Mouse (Mus musculus) midbrain, postnatal 0 days (tissue): ENCODE measurements around the gene Prdx5. TPM values are rescaled to one million over a fixed set of nuclear protein-coding genes. Genes with fewer than 3 reads are reported as not detected.

Experiments
- ATAC-seq: fragments of 200-750 bp; cut with Nextera tagmentation; 2 replicates; pipeline ENCODE4 v1.8.0; 2017; ENCODE audit warnings: moderate number of reproducible peaks, mild to moderate bottlenecking, moderate TSS enrichment, moderate library complexity; ENCODE audit not compliant: low FRiP score
- DNase-seq: peaks from one replicate; pipeline ENCODE4 v3.0.0-alpha.2; 2015; ENCODE audit warnings: low spot score
- H3K27ac ChIP-seq: fragments of 300-500 bp; sonication (generic); 2 replicates; pipeline ENCODE4 v1.5.1; 2014; ENCODE audit warnings: low read depth, mild to moderate bottlenecking, low read length, mixed read lengths
- H3K27me3 ChIP-seq: fragments of 300-500 bp; sonication (generic); 2 replicates; pipeline ENCODE4 v1.6.1; 2014; ENCODE audit warnings: low read length, control low read depth, mixed read lengths; ENCODE audit not compliant: insufficient read depth
- H3K36me3 ChIP-seq: fragments of 300-500 bp; sonication (generic); 2 replicates; pipeline ENCODE4 v1.6.1; 2014; ENCODE audit warnings: low read length, control low read depth, mixed read lengths; ENCODE audit not compliant: insufficient read depth
- H3K4me1 ChIP-seq: fragments of 300-500 bp; sonication (generic); 2 replicates; pipeline ENCODE4 v1.6.1; 2014; ENCODE audit warnings: mild to moderate bottlenecking, control low read depth, antibody characterized with exemption, low read length, mixed read lengths; ENCODE audit not compliant: insufficient read depth
- H3K4me2 ChIP-seq: fragments of 300-500 bp; sonication (generic); 2 replicates; pipeline ENCODE4 v1.6.1; 2014; ENCODE audit warnings: low read depth, mild to moderate bottlenecking, low read length, mixed read lengths; ENCODE audit not compliant: poor library complexity, severe bottlenecking
- H3K4me3 ChIP-seq: fragments of 300-500 bp; sonication (generic); 2 replicates; pipeline ENCODE4 v1.5.1; 2014; ENCODE audit warnings: low read depth, mild to moderate bottlenecking, low read length, moderate library complexity
- H3K9ac ChIP-seq: fragments of 300-500 bp; sonication (generic); replicated peaks from 2 replicates; pipeline ENCODE4 v1.6.1; 2014; ENCODE audit warnings: mild to moderate bottlenecking, low read length, moderate library complexity, mixed read lengths; ENCODE audit not compliant: poor library complexity, severe bottlenecking
- H3K9me3 ChIP-seq: fragments of 300-500 bp; sonication (generic); 2 replicates; pipeline ENCODE4 v1.6.1; 2016; ENCODE audit warnings: low read length, control low read depth
- CTCF ChIP-seq: IDR thresholded peaks from 2 replicates; pipeline ENCODE4 v1.5.1; 2016; ENCODE audit warnings: antibody characterized with exemption, mild to moderate bottlenecking
- WGBS: fragments of 180-500 bp; shearing (Covaris S2); extraction: QIAGEN DNeasy Blood & Tissue Kit; methylation state at CpG from one replicate; pipeline ENCODE4 v1.1.7; 2014; 5-methylcytosine and 5-hydroxymethylcytosine counted together
- polyA plus RNA-seq: library from polyadenylated mRNA; unstranded; fragments of >200 nt; fragmentation: Nextera tagmentation; extraction: Ambion mirVana; gene quantifications from 2 replicates; pipeline ENCODE4 v1.2.1, GENCODE M21; 2015
- total RNA-seq: library from RNA; depleted of rRNA; stranded (reverse); fragments of >200 nt; gene quantifications from 2 replicates; pipeline ENCODE4 v1.2.3, GENCODE M21; 2014

Gene Prdx5
- total and polyA plus RNA-seq, 2 experiments from 2014 or later = 223 to 491 TPM

DNA sequence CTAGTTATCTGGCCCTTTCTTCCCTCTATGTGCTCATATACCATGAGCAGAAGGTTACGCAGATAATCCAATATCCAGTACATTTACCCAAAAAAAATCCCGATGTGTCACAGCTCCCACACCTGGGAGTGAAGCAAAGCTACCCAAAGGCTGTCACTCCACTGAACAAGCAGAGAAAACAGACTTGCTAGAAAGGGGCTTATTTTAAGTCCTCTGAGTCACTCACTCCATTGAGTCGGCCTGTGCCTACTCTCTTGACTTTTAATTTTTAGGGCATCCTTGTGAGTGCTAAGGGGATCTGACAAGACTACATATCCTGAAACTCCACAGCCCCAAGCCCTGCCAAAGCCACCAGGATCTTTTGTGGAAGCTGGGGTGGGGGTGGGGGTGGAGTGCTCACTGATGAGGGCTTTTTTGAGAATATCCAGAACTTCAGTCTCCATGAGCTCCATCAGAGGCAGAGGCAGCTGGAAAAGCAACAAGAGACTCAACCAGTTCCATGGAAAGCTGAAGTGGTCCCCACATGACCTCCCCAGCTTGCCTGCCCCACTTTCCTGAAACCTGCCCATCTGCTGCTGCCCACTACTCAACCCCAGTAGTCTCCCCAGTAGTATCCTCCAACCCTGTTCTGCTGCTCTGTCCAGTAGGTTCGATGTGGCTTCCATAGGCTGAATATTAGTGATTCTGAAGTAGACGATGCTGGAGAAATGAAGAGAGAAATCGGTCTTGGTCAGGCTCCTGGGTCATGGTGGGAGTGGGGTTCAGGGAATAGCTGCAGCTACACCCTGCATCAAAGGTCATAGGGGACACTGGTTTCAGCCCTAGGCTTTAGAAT lies 13.2 kb upstream of the Prdx5 start:
- peaks cover 16% of the 10 kb centered on the region for H3K4me1 ChIP-seq
- no peaks in the 10 kb centered on the region for H3K9me3 ChIP-seq
- TF ChIP-seq CTCF = no peak
- WGBS = 63% methylated on average over 6 of the region's 6 CpGs
- DNase-seq (no peak), ATAC-seq (no peak)
- H3K4me2 ChIP-seq = peak overlapping the region; percentile 84
- H3K36me3 ChIP-seq = no peaks in the 10 kb centered on the region
- H3K9ac ChIP-seq = no peak overlapping the region
- H3K27ac ChIP-seq = no peak overlapping the region
- no peak overlapping the region for H3K4me3 ChIP-seq
- H3K27me3 ChIP-seq = peaks cover 48% of the 10 kb centered on the region

DNA sequence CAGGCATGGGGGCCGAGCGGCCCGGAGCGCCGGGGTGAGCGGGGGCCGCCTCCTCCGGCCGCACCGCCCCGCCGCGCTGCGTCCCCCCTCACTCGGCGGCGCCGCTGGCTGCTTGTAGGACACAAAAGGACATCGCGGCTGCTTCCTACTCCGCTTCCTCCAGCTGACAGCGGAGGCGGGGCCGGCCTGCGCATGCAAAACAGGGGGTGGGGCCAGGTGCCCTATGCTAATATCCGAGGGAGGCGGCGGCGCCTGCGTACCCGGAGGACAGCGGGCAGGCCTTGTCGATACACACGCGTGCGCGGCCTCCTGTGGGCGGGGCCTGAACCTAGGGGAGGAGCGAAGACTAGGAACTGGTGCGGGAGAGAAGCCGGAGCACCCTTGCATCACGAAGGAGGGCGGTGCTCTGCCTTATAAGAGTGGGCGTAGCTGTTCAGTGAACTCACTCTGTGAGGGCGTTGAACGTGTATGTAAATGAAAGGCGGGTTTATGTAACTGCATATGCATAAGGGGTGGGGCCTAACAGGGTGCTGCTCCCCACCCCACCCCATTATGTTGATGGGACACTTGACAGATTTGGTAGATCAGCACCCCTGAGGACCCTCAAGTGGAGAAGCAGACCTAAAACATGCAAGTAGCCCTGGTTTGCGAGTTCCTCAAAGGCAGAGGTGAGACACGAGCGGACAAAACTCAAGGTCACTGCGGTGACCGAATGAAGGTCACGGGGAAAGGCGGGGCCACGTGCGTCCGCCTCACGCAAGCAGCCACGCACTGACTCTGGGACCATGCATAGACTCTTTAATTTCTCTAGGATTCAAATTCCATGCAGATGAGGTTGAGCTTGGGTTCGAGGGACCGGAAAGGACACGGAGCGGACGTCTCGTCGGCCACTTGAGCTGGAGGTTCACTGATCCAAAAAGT lies 12.0 kb upstream of the Prdx5 start, which contains the start of gene Esrra:
Gene Esrra, minus strand, starts transcription at position 167 of the 921 bp plus-strand sequence.
- peak; percentile 93 for ATAC-seq
- peaks cover 36% of the 10 kb centered on the region for H3K27me3 ChIP-seq
- DNase-seq = peak; percentile 99
- no peaks in the 10 kb centered on the region for H3K9me3 ChIP-seq
- peak within 1 kb of the TSS; percentile 84 for H3K4me2 ChIP-seq
- H3K4me1 ChIP-seq = peaks cover 16% of the 10 kb centered on the region
- peak within 1 kb of the TSS; percentile 74 for H3K27ac ChIP-seq
- TF ChIP-seq CTCF = no peak
- WGBS = under 1% methylated on average over 56 of the region's 66 CpGs
- H3K36me3 ChIP-seq = no peaks in the 10 kb centered on the region
- peak within 1 kb of the TSS; percentile 84 for H3K9ac ChIP-seq
- H3K4me3 ChIP-seq = peak within 1 kb of the TSS; percentile 83

DNA sequence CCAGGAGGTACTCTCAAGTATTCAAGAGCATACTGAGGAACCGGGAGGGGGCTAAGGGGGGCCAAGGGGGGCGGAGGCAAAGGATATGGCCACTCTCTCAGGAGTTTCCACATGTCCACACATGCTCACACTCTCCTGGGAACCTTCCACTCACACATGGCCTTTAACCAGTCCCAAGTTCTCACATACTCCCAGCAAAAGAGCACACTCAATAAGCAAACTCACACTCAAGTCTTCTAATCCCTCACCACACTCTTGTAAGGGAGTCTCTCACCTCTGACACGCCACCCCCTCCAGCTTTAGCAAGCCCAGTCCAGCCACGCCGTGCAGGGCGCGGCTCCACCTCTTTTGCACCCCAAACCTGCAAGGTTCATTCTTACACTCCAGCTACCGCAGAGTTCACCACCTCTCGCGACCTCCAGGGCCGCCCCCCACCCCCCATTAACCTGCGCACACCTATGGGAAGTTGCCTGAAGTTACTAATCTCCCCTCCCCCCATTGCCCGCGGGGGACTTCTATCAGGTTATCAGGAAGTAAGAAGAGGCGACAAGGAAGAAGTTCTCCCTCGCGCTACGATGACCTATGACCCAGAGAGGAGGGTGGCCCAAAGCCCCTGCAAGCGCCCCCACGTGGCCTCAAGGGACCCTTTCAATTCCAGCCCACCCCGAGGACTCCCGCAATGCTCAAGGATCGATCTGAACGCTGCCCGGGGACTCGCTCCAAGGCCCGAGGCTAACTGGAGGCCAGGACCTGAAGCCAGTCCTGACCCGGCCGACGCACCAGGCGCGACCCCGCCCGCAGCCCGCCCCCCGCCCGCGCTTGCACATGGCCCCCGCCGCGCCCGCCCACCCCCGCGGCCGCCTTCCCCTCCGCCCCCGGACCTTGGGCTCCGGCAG lies 11.1 kb upstream of the Prdx5 start:
- peaks cover 28% of the 10 kb centered on the region for H3K27me3 ChIP-seq
- peak overlapping the region; percentile 83 for H3K4me3 ChIP-seq
- H3K27ac ChIP-seq = peak overlapping the region; percentile 74
- 3% methylated on average over 32 of the region's 48 CpGs for WGBS
- no peaks in the 10 kb centered on the region for H3K36me3 ChIP-seq
- H3K4me2 ChIP-seq = peak overlapping the region; percentile 84
- DNase-seq = peak; percentile 40
- TF ChIP-seq CTCF = peak; percentile 33; the same call in 1 of the 2 replicates
- H3K9me3 ChIP-seq = no peaks in the 10 kb centered on the region
- ATAC-seq = peak; percentile 3
- H3K4me1 ChIP-seq = peaks cover 16% of the 10 kb centered on the region
- H3K9ac ChIP-seq = peak overlapping the region; percentile 84

- TF ChIP-seq CTCF = no peak
- Histone ChIP-seq H3K9me3 (no peaks in the 10 kb centered on the region), H3K9ac (peak overlapping the region; percentile 29; the same call in 1 of the 2 replicates), H3K4me3 (peak overlapping the region; percentile 83), H3K27me3 (peaks cover 19% of the 10 kb centered on the region), H3K4me2 (peak overlapping the region; percentile 84), H3K36me3 (no peaks in the 10 kb centered on the region), H3K4me1 (peaks cover 16% of the 10 kb centered on the region), H3K27ac (no peak overlapping the region)
- DNase-seq = peak; percentile 27
- 45% methylated on average over 8 of the region's 8 CpGs for WGBS
- no peak for ATAC-seq
These were observed 10.2 kb upstream of the Prdx5 start for GRCm38 (mm10) chr19:6919876-6920740.
